Mouse (Mus musculus): ENCODE measurements around the gene Arhgap45. TPM values are rescaled to one million over a fixed set of nuclear protein-coding genes. Genes with fewer than 3 reads are reported as not detected.
A peak's percentile ranks its signal among the peaks of the same experiment; 100 is the strongest.

Gene Arhgap45
- polyA plus RNA-seq, 1 experiment from 2014 or later, result 20.1 TPM

GRCm38 (mm10) chr10:80069948-80070450, 53.5 kb downstream of the Arhgap45 start:
- no peaks in the 10 kb centered on the region for H3K9me3 ChIP-seq (ENCODE audit: low read length)
- 88% methylated on average over 4 of the region's 4 CpGs for WGBS
- DNase-seq (ENCODE audit: low spot score), result no peak
- H3K36me3 ChIP-seq (ENCODE audit: insufficient read depth, low read length), result peaks cover 6% of the 10 kb centered on the region
- TF ChIP-seq CTCF (IDR thresholded peaks at IDR 0.05) (no peak), EP300 (IDR thresholded peaks at IDR 0.05) (no peak)
- H3K4me3 ChIP-seq (ENCODE audit: low read depth, low read length), result no peak overlapping the region
- ATAC-seq, result no peak
- no peaks in the 10 kb centered on the region for H3K27me3 ChIP-seq (replicated peaks; ENCODE audit: insufficient read depth, low read length)
- no peak overlapping the region for H3K4me2 ChIP-seq (replicated peaks; ENCODE audit: low read depth, low read length)
- H3K9ac ChIP-seq (replicated peaks; ENCODE audit: low read depth), result no peak overlapping the region
- peaks cover 36% of the 10 kb centered on the region for H3K4me1 ChIP-seq (ENCODE audit: insufficient read depth, low read depth, low read length)
- H3K27ac ChIP-seq (ENCODE audit: low read length), result 0 out of 2 replicates have a peak overlapping the region, but pooled peaks have one; percentile 93

- Histone ChIP-seq H3K27ac (ENCODE audit: low read length) (peak overlapping the region; percentile 93), H3K4me3 (ENCODE audit: low read depth, low read length) (no peak overlapping the region), H3K4me2 (replicated peaks; ENCODE audit: low read depth, low read length) (0 out of 2 replicates have a peak overlapping the region, but pooled peaks have one; percentile 18), H3K9me3 (ENCODE audit: low read length) (no peaks in the 10 kb centered on the region), H3K4me1 (ENCODE audit: insufficient read depth, low read depth, low read length) (peaks cover 42% of the 10 kb centered on the region), H3K9ac (replicated peaks; ENCODE audit: low read depth) (no peak overlapping the region), H3K27me3 (replicated peaks; ENCODE audit: insufficient read depth, low read length) (no peaks in the 10 kb centered on the region), H3K36me3 (ENCODE audit: insufficient read depth, low read length) (peaks cover 3% of the 10 kb centered on the region)
- ATAC-seq (peak; percentile 82), DNase-seq (ENCODE audit: low spot score) (peak; percentile 94)
- peak; percentile 95 for TF ChIP-seq EP300 (IDR thresholded peaks at IDR 0.05)
- TF ChIP-seq CTCF (IDR thresholded peaks at IDR 0.05), result peak; percentile 11; the same call in 1 of the 2 replicates
- 35% methylated on average over 9 of the region's 9 CpGs for WGBS
These were observed 54.5 kb downstream of the Arhgap45 start for GRCm38 (mm10) chr10:80070837-80071515.

GRCm38 (mm10) chr10:80071516-80071900, 55.1 kb downstream of the Arhgap45 start:
- no peak for ATAC-seq
- TF ChIP-seq EP300 (IDR thresholded peaks at IDR 0.05) (no peak), CTCF (IDR thresholded peaks at IDR 0.05) (0 out of 2 replicates have a peak, but pooled peaks have one; percentile 0)
- no peak for DNase-seq (ENCODE audit: low spot score)
- H3K27me3 ChIP-seq (replicated peaks; ENCODE audit: insufficient read depth, low read length), result no peaks in the 10 kb centered on the region
- H3K9ac ChIP-seq (replicated peaks; ENCODE audit: low read depth), result 0 out of 2 replicates have a peak overlapping the region, but pooled peaks have one; percentile 12
- peak overlapping the region; percentile 18; the same call in 1 of the 2 replicates for H3K4me2 ChIP-seq (replicated peaks; ENCODE audit: low read depth, low read length)
- H3K36me3 ChIP-seq (ENCODE audit: insufficient read depth, low read length), result peaks cover 3% of the 10 kb centered on the region
- H3K9me3 ChIP-seq (ENCODE audit: low read length), result no peaks in the 10 kb centered on the region
- WGBS, result 61% methylated on average over 3 of the region's 3 CpGs
- no peak overlapping the region for H3K4me3 ChIP-seq (ENCODE audit: low read depth, low read length)
- peaks cover 45% of the 10 kb centered on the region for H3K4me1 ChIP-seq (ENCODE audit: insufficient read depth, low read depth, low read length)
- H3K27ac ChIP-seq (ENCODE audit: low read length), result peak overlapping the region; percentile 93

DNA sequence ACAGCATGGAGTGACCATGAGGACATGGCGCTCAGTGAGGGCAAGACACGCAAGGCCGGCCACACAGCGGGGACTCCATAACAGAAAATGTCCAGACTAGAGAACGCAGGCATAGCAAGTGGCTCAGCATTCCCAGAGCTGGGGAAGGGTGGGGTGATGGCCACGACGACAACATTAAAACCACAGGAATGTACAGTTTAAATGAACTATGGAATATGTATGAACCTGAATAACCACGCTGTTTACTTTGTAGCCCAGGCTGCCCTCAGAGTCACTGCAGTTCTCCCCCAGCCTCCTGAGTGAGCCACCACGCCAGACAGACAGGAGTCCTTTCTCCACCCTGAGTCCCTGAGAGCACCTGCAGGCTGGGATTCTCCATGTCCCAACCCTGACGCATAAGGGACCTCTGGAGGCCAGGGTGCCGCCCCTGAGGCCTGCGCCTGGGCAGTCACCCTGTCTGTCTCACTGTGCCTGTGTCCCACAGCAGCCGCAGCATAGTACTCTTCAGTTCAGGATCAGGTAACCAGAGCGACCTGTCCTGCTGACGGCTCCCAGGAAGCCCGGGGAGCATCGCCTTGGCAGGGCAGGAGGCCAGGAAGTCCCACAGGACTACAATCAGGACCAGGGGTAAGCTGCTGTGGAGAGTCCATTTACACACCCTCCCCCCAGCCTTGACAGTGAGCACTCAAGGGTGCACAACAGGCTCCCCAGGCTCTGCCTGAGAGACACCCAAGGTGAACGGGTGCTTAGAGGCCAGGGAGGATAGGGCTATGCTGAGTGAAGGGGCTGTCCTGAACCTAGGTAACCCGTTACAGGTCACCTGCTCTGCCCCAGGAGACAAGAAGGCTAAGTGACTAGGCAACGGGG, 56.4 kb downstream of the Arhgap45 start:
- Histone ChIP-seq H3K27ac (ENCODE audit: low read length) (peak overlapping the region; percentile 93; the same call in 1 of the 2 replicates), H3K9ac (replicated peaks; ENCODE audit: low read depth) (peak overlapping the region; percentile 16; the same call in 1 of the 2 replicates), H3K4me2 (replicated peaks; ENCODE audit: low read depth, low read length) (0 out of 2 replicates have a peak overlapping the region, but pooled peaks have one; percentile 8), H3K4me3 (ENCODE audit: low read depth, low read length) (no peak overlapping the region), H3K9me3 (ENCODE audit: low read length) (no peaks in the 10 kb centered on the region), H3K4me1 (ENCODE audit: insufficient read depth, low read depth, low read length) (peaks cover 45% of the 10 kb centered on the region), H3K36me3 (ENCODE audit: insufficient read depth, low read length) (peaks cover 3% of the 10 kb centered on the region; the same call in 1 of the 2 replicates), H3K27me3 (replicated peaks; ENCODE audit: insufficient read depth, low read length) (no peaks in the 10 kb centered on the region)
- WGBS, result 73% methylated on average over 20 of the region's 20 CpGs
- DNase-seq (ENCODE audit: low spot score) (peak; percentile 30), ATAC-seq (no peak)
- 0 out of 2 replicates have a peak, but pooled peaks have one; percentile 21 for TF ChIP-seq EP300 (IDR thresholded peaks at IDR 0.05)
- no peak for TF ChIP-seq CTCF (IDR thresholded peaks at IDR 0.05)

- peak; percentile 96 for DNase-seq (ENCODE audit: low spot score)
- Histone ChIP-seq H3K4me3 (ENCODE audit: low read depth, low read length) (peak overlapping the region; percentile 42), H3K4me1 (ENCODE audit: insufficient read depth, low read depth, low read length) (peaks cover 45% of the 10 kb centered on the region), H3K27ac (ENCODE audit: low read length) (peak overlapping the region; percentile 95), H3K9me3 (ENCODE audit: low read length) (no peaks in the 10 kb centered on the region), H3K9ac (replicated peaks; ENCODE audit: low read depth) (peak overlapping the region; percentile 60), H3K27me3 (replicated peaks; ENCODE audit: insufficient read depth, low read length) (no peaks in the 10 kb centered on the region), H3K4me2 (replicated peaks; ENCODE audit: low read depth, low read length) (peak overlapping the region; percentile 62), H3K36me3 (ENCODE audit: insufficient read depth, low read length) (peaks cover 18% of the 10 kb centered on the region; the same call in 1 of the 2 replicates)
- WGBS, result 17% methylated on average over 28 of the region's 28 CpGs
- peak; percentile 81 for TF ChIP-seq EP300 (IDR thresholded peaks at IDR 0.05)
- TF ChIP-seq CTCF (IDR thresholded peaks at IDR 0.05), result peak; percentile 73
- peak; percentile 84 for ATAC-seq
These were observed 58.6 kb downstream of the Arhgap45 start for GRCm38 (mm10) chr10:80074813-80075601.

Measured in lung, postnatal 0 days (tissue).